In the genomic region with DNA sequence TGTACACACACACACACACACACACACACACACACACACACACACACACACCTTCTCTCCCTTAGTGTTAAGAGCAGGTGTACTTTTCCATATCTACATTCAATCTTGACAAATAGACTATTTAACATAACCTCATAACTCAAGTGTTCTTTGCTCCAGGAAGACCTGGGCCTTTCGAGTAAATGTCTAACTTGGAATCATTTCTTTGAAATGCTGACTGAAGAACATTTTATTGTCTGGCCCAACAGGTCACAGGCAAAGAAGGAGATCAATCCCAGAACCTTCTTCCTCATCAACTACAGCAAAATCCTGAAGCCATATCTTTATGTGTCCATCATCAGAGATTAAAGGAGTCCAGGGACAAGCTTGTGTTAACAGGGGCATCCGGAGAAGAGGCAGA, we compare ENCODE assay signal across 29 mouse cellular contexts. TPM values are rescaled to one million over a fixed set of nuclear protein-coding genes. Genes with fewer than 3 reads are reported as not detected.
DNase-seq lines count a peak whose midpoint lies in the region; ATAC-seq and TF ChIP-seq lines count a peak whose summit lies in the region.
"Had no signal": no experiment of that assay in that cellular context is flagged by ENCODE, and none has a peak within 500 bp of the region (broad histone marks: within the 10 kb centered on the region; RNA-seq: fewer than 3 reads in every experiment).

No protein-coding gene starts in this region.

- peak; percentile 53 for DNase-seq in kidney, adult 9 months
- DNase-seq: adrenal gland, adult 8-10 months; adrenal gland, postnatal 14 days; adrenal gland, postnatal 36 days; B cell, adult 2 months; cerebellum, adult 11 months; cerebellum, adult 18-20 months; cerebellum, adult 8-10 months; cerebellum, adult 9-11 months; cerebellum, postnatal 14 days; cerebellum, postnatal 36 days; embryo, embryonic 11 days had no signal

- H3K4me1 ChIP-seq in intestine, postnatal 0 days (replicated peaks; ENCODE audit: control insufficient read depth, insufficient read depth, low read length): 0 out of 2 replicates have a peak, but pooled peaks cover 8% of the 10 kb centered on the region
- peaks cover 5% of the 10 kb centered on the region; the same call in 1 of the 2 replicates for H3K4me1 ChIP-seq in intestine, embryonic 15.5 days (replicated peaks)
- peaks cover 3% of the 10 kb centered on the region; the same call in 1 of the 2 replicates for H3K4me1 ChIP-seq in kidney, embryonic 14.5 days (ENCODE audit: control insufficient read depth, insufficient read depth, low read length)
- peaks cover 13% of the 10 kb centered on the region for H3K4me1 ChIP-seq in brown adipose tissue, adult 24 weeks (ENCODE audit: control insufficient read depth, insufficient read depth, insufficient read length, low read length)

- no peak for TF ChIP-seq CTCF in intestine, postnatal 0 days (IDR thresholded peaks at IDR 0.05; ENCODE audit: low read depth)

- no peak overlapping the region for H3K27ac ChIP-seq in intestine, postnatal 0 days (ENCODE audit: low read depth, low read length)
- no peak overlapping the region for H3K27ac ChIP-seq in intestine, embryonic 15.5 days
- no peak overlapping the region for H3K27ac ChIP-seq in kidney, embryonic 14.5 days (ENCODE audit: low read depth, low read length)
- H3K27ac ChIP-seq in brown adipose tissue, adult 24 weeks (replicated peaks; ENCODE audit: low read depth, low read length): 0 out of 2 replicates have a peak overlapping the region, but pooled peaks have one; percentile 42
- H3K27ac ChIP-seq: embryonic facial prominence, embryonic 13.5 days; forebrain, embryonic 10.5 days; forebrain, embryonic 12.5 days had no signal

- peak; percentile 43 for ATAC-seq in intestine, postnatal 0 days
- ATAC-seq in intestine, embryonic 15.5 days: no peak
- no peak for ATAC-seq in kidney, embryonic 14.5 days (ENCODE audit: low FRiP score, low TSS enrichment)
- ATAC-seq: activated CD4-positive, CD25-positive, alpha-beta regulatory T cell, adult 4 months; CD4-positive, CD25-positive, alpha-beta regulatory T cell, adult 4 months; forebrain, embryonic 16.5 days had no signal

- no peak overlapping the region for H3K4me2 ChIP-seq in intestine, postnatal 0 days (replicated peaks; ENCODE audit: low read depth)
- no peak overlapping the region for H3K4me2 ChIP-seq in intestine, embryonic 15.5 days (replicated peaks)
- H3K4me2 ChIP-seq in kidney, embryonic 14.5 days (replicated peaks; ENCODE audit: low read depth, low read length): no peak overlapping the region
- H3K4me2 ChIP-seq: embryonic facial prominence, embryonic 13.5 days; embryonic facial prominence, embryonic 15.5 days; forebrain, embryonic 12.5 days had no signal

- H3K27me3 ChIP-seq in intestine, postnatal 0 days (replicated peaks; ENCODE audit: control insufficient read depth, insufficient read depth, low read length): peaks cover 38% of the 10 kb centered on the region; the same call in 1 of the 2 replicates
- H3K27me3 ChIP-seq in intestine, embryonic 15.5 days (replicated peaks): peaks cover 17% of the 10 kb centered on the region
- H3K27me3 ChIP-seq in kidney, embryonic 14.5 days (ENCODE audit: control insufficient read depth, insufficient read depth, low read length): no peaks in the 10 kb centered on the region
- H3K27me3 ChIP-seq: CH12.LX; embryonic facial prominence, embryonic 13.5 days; embryonic facial prominence, embryonic 15.5 days; forebrain, embryonic 12.5 days; Patski had no signal

- no peaks in the 10 kb centered on the region for H3K36me3 ChIP-seq in intestine, postnatal 0 days (ENCODE audit: control insufficient read depth, insufficient read depth)
- H3K36me3 ChIP-seq in intestine, embryonic 15.5 days: no peaks in the 10 kb centered on the region
- no peaks in the 10 kb centered on the region for H3K36me3 ChIP-seq in kidney, embryonic 14.5 days (ENCODE audit: control insufficient read depth, insufficient read depth, low read length)
- H3K36me3 ChIP-seq: embryonic facial prominence, embryonic 13.5 days; embryonic facial prominence, embryonic 15.5 days; forebrain, embryonic 10.5 days; forebrain, embryonic 12.5 days; G1E had no signal

- no peaks in the 10 kb centered on the region for H3K9me3 ChIP-seq in intestine, postnatal 0 days (ENCODE audit: control insufficient read depth)
- H3K9me3 ChIP-seq in intestine, embryonic 15.5 days: no peaks in the 10 kb centered on the region
- H3K9me3 ChIP-seq in kidney, embryonic 14.5 days (ENCODE audit: control insufficient read depth, low read length): no peaks in the 10 kb centered on the region
- H3K9me3 ChIP-seq: embryonic facial prominence, embryonic 13.5 days; embryonic facial prominence, embryonic 15.5 days; forebrain, embryonic 10.5 days; forebrain, embryonic 12.5 days; G1E had no signal

- H3K4me3 ChIP-seq in intestine, postnatal 0 days (ENCODE audit: low read depth, low read length): no peak overlapping the region
- H3K4me3 ChIP-seq in intestine, embryonic 15.5 days (replicated peaks): no peak overlapping the region
- no peak overlapping the region for H3K4me3 ChIP-seq in kidney, embryonic 14.5 days (ENCODE audit: low read length)
- no peak overlapping the region for H3K4me3 ChIP-seq in brown adipose tissue, adult 24 weeks (ENCODE audit: insufficient read depth, low read depth, low read length)
- H3K4me3 ChIP-seq: embryonic facial prominence, embryonic 13.5 days; embryonic facial prominence, embryonic 15.5 days; erythroblast, embryonic 14.5 days; forebrain, embryonic 10.5 days; forebrain, embryonic 12.5 days had no signal

- H3K9ac ChIP-seq in intestine, postnatal 0 days (ENCODE audit: low read depth, low read length): no peak overlapping the region
- H3K9ac ChIP-seq in intestine, embryonic 15.5 days: no peak overlapping the region
- no peak overlapping the region for H3K9ac ChIP-seq in kidney, embryonic 14.5 days (ENCODE audit: low read depth, low read length)
- H3K9ac ChIP-seq: embryonic facial prominence, embryonic 13.5 days; embryonic facial prominence, embryonic 15.5 days; forebrain, embryonic 12.5 days had no signal

- 46% methylated on average over 2 of the region's 2 CpGs for WGBS in intestine, postnatal 0 days
- WGBS in intestine, embryonic 15.5 days: 56% methylated on average over 2 of the region's 2 CpGs
- WGBS in kidney, embryonic 14.5 days: 78% methylated on average over 2 of the region's 2 CpGs

RNA-seq across cellular contexts. Expression of gene F3, which starts 8.9 kb away (rescaled TPM):
- 20.3 and 25.1 TPM in 2 replicates for polyA plus RNA-seq in intestine, postnatal 0 days (2015; fragmentation: Nextera tagmentation; extraction: Ambion mirVana)
- 23.3 and 27.5 TPM in 2 replicates for polyA plus RNA-seq in intestine, embryonic 15.5 days (2015; fragmentation: Nextera tagmentation; extraction: Ambion mirVana)
- polyA plus RNA-seq in kidney, embryonic 14.5 days (2014; fragmentation: Nextera tagmentation; extraction: Ambion mirVana): 16.6 and 19.3 TPM in 2 replicates
- polyA plus RNA-seq in brown adipose tissue, adult 24 weeks (2012; ENCODE audit: insufficient read depth, insufficient read length, missing spikeins): 32.7 and 54.0 TPM in 2 replicates
- polyA plus RNA-seq: activated CD4-positive, CD25-positive, alpha-beta regulatory T cell, adult 4 months; CD4-positive, CD25-positive, alpha-beta regulatory T cell, adult 4 months; erythroblast, embryonic 14.5 days; G1E had no signal

RNA-seq across cellular contexts. Expression of gene 4930432M17Rik, which starts 43.9 kb away (rescaled TPM):
- polyA plus RNA-seq in intestine, postnatal 0 days (2015; fragmentation: Nextera tagmentation; extraction: Ambion mirVana): not detected in 2 replicates
- polyA plus RNA-seq in intestine, embryonic 15.5 days (2015; fragmentation: Nextera tagmentation; extraction: Ambion mirVana): not detected in 2 replicates
- not detected in 2 replicates for polyA plus RNA-seq in kidney, embryonic 14.5 days (2014; fragmentation: Nextera tagmentation; extraction: Ambion mirVana)
- polyA plus RNA-seq in brown adipose tissue, adult 24 weeks (2012; ENCODE audit: insufficient read depth, insufficient read length, missing spikeins): not detected in 2 replicates
- polyA plus RNA-seq: activated CD4-positive, CD25-positive, alpha-beta regulatory T cell, adult 4 months; CD4-positive, CD25-positive, alpha-beta regulatory T cell, adult 4 months; embryonic facial prominence, embryonic 11.5 days; embryonic facial prominence, embryonic 13.5 days; embryonic facial prominence, embryonic 15.5 days; erythroblast, embryonic 14.5 days; forebrain, embryonic 10.5 days; forebrain, embryonic 12.5 days; forebrain, embryonic 14.5 days; forebrain, embryonic 16.5 days; G1E; Patski had no signal
